In genomic region chr3:55333511-55333910, GRCm38 (mm10) we compare ENCODE assay signal across 24 mouse cellular contexts.
A peak's percentile ranks its signal among the peaks of the same experiment; 100 is the strongest.
DNase-seq lines count a peak whose midpoint lies in the region; TF ChIP-seq lines count a peak whose summit lies in the region.
"Had no signal": no experiment of that assay in that cellular context is flagged by ENCODE, and none has a peak within 500 bp of the region (broad histone marks: within the 10 kb centered on the region; RNA-seq: fewer than 3 reads in every experiment).

No protein-coding gene starts in this region.

- WGBS in olfactory bulb, adult 2 months: 31% methylated on average over 3 of the region's 3 CpGs
- WGBS in heart, adult 2 months: 60% methylated on average over 3 of the region's 3 CpGs

- no peak for TF ChIP-seq CTCF in left cerebral cortex, adult 2 months (IDR thresholded peaks at IDR 0.05)
- TF ChIP-seq CTCF in olfactory bulb, adult 2 months (IDR thresholded peaks at IDR 0.05; ENCODE audit: insufficient read depth, low read depth, low read length): no peak
- TF ChIP-seq CTCF in heart, adult 2 months (IDR thresholded peaks at IDR 0.05): no peak

- no peak overlapping the region for H3K9ac ChIP-seq in heart, adult 2 months (ENCODE audit: low read depth, low read length)
- H3K9ac ChIP-seq: embryonic facial prominence, embryonic 12.5 days; forebrain, embryonic 13.5 days; forebrain, embryonic 15.5 days; forebrain, postnatal 0 days had no signal

- H3K79me2 ChIP-seq in heart, adult 2 months (replicated peaks; ENCODE audit: control insufficient read depth, insufficient read depth, low read length): no peaks in the 10 kb centered on the region

- peaks cover 6% of the 10 kb centered on the region for H3K4me1 ChIP-seq in olfactory bulb, adult 2 months (ENCODE audit: control insufficient read depth, insufficient read depth, low read length)
- H3K4me1 ChIP-seq in heart, adult 2 months (ENCODE audit: control insufficient read depth, insufficient read depth, low read length): no peaks in the 10 kb centered on the region; the same call in 1 of the 2 replicates
- H3K4me1 ChIP-seq: embryonic facial prominence, embryonic 10.5 days; embryonic facial prominence, embryonic 12.5 days; forebrain, embryonic 13.5 days; forebrain, embryonic 15.5 days had no signal

- peak overlapping the region; percentile 9; the same call in 1 of the 2 replicates for H3K27ac ChIP-seq in left cerebral cortex, adult 2 months
- peak overlapping the region; percentile 72 for H3K27ac ChIP-seq in olfactory bulb, adult 2 months (ENCODE audit: insufficient read depth, low read depth, low read length)
- H3K27ac ChIP-seq in heart, adult 2 months: no peak overlapping the region
- H3K27ac ChIP-seq: embryonic facial prominence, embryonic 10.5 days; embryonic facial prominence, embryonic 12.5 days; forebrain, embryonic 13.5 days; forebrain, embryonic 15.5 days had no signal

- DNase-seq in left cerebral cortex, adult 2 months (ENCODE audit: extremely low spot score in 1 of 2, low spot score in 2 of 2): no peak
- no peak for DNase-seq in left cerebral cortex, adult 9 months (ENCODE audit: low spot score in 2 of 2)
- DNase-seq in MN1 (ENCODE audit: low spot score) (peak; percentile 52), NIH3T3 (ENCODE audit: low read depth) (peak; percentile 37)
- no peak for DNase-seq in c-Kit-positive CD71-positive TER-119-positive erythroid progenitor cells, embryonic 14.5 days (ENCODE audit: low spot score)
- DNase-seq in heart, adult 2 months: no peak
- DNase-seq in right cerebral cortex, postnatal 36 days (ENCODE audit: low spot score in 2 of 2): no peak
- DNase-seq: adrenal gland, adult 2 months; adrenal gland, postnatal 10 days; adrenal gland, postnatal 25 days; B cell, adult 2 months; cerebellum, adult 11-12 months; cerebellum, adult 2 months; cerebellum, adult 9-10 months; cerebellum, postnatal 10 days; cerebellum, postnatal 25 days; forebrain, postnatal 0 days had no signal

- intact Hi-C loops in left cerebral cortex, adult 2 months (cut with DNase I): no loop called here
- intact Hi-C loops in heart, adult 2 months (cut with DNase I): no loop called here

- no peak for TF ChIP-seq EP300 in heart, adult 2 months (IDR thresholded peaks at IDR 0.05; ENCODE audit: insufficient read depth, low read depth, low read length)

- TF ChIP-seq POLR2A in olfactory bulb, adult 2 months (IDR thresholded peaks at IDR 0.05; ENCODE audit: insufficient read depth, low read depth, low read length): no peak
- no peak for TF ChIP-seq POLR2A in heart, adult 2 months (IDR thresholded peaks at IDR 0.05; ENCODE audit: insufficient read depth, low read depth, low read length)

- H3K36me3 ChIP-seq in heart, adult 2 months (ENCODE audit: control insufficient read depth, insufficient read depth, low read length): no peaks in the 10 kb centered on the region
- H3K36me3 ChIP-seq: embryonic facial prominence, embryonic 10.5 days; embryonic facial prominence, embryonic 12.5 days; forebrain, embryonic 15.5 days; G1E had no signal

- no peak overlapping the region for H3K4me3 ChIP-seq in left cerebral cortex, adult 2 months
- H3K4me3 ChIP-seq in olfactory bulb, adult 2 months (ENCODE audit: insufficient read depth, low read depth, low read length): no peak overlapping the region
- no peak overlapping the region for H3K4me3 ChIP-seq in heart, adult 2 months
- H3K4me3 ChIP-seq: embryonic facial prominence, embryonic 10.5 days; embryonic facial prominence, embryonic 12.5 days; forebrain, embryonic 13.5 days; forebrain, embryonic 15.5 days had no signal

- no peaks in the 10 kb centered on the region for H3K27me3 ChIP-seq in heart, adult 2 months (ENCODE audit: control insufficient read depth, insufficient read depth, low read length)
- H3K27me3 ChIP-seq: CH12.LX; embryonic facial prominence, embryonic 12.5 days; forebrain, embryonic 13.5 days; forebrain, embryonic 15.5 days had no signal

Comparison
In these comparisons a context has a peak if more than half of its experiments do, and no peak if none do; other contexts are left out.
1. DNase-seq: peak in MN1 (single experiment) and NIH3T3 (single experiment); none in left cerebral cortex, adult 2 months (0 of 2), left cerebral cortex, adult 9 months (0 of 2), c-Kit-positive CD71-positive TER-119-positive erythroid progenitor cells, embryonic 14.5 days (single experiment), heart, adult 2 months (0 of 2) and right cerebral cortex, postnatal 36 days (0 of 2).